Mouse (Mus musculus) spleen, adult 2 months (tissue): ENCODE results near the gene Paf1.
"Not testable (repeated sequence)": the region's sequence is repeated elsewhere in the genome, so short reads cannot be mapped to it uniquely, and the experiment has no call there.

Source experiments
- CTCF ChIP-seq: fragments of 200-500 bp; IDR thresholded peaks from 2 replicates; pipeline ENCODE4 v1.5.1; 2011; ENCODE audit warnings: mild to moderate bottlenecking, inconsistent platforms; ENCODE audit not compliant: insufficient read depth, insufficient read length, insufficient replicate concordance; ENCODE audit errors: extremely low read depth
- POLR2A ChIP-seq: fragments of 200-500 bp; IDR thresholded peaks from 2 replicates; pipeline ENCODE4 v1.6.1; 2011; ENCODE audit warnings: low read depth, low read length, inconsistent platforms

GRCm38 (mm10) chr7:28387384-28387783, 5.4 kb upstream of the Paf1 start:
- TF ChIP-seq POLR2A, CTCF: not testable (repeated sequence)
